Mouse (Mus musculus) left cerebral cortex, adult 9 months (tissue): Measurements from ENCODE around the gene Slc7a11.

ENCODE experiments used
- DNase-seq, 2 experiments: peaks; one replicate each; pipeline ENCODE4 v3.0.0; 2022; ENCODE audit warnings: low spot score in 2 of 2

Slc7a11 gene

DNA sequence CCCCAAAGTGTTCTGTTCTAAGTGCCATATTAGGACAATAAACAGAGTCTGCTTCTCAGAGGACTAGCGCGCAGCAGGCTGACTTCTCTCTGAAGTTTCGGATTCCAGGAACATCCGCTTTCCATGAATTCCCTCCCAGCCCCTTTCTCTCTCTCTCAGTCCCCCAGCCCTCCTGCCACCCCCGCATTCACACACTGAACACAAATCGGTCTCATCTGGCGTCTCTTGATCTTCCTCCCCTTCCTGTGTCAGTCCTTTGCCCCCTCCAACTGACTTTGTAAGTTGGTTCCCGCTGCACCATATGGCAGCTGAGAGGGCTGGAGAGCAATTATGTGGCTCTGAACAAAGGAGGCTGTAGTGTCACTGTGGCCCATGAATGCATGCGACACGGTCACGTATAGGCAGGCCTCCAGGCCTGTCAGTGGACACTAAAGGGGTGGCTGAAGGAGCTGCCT lies 577.3 kb downstream of the Slc7a11 start:
- no peak for DNase-seq

GRCm38 (mm10) chr3:49856797-49857196 lies 586.6 kb downstream of the Slc7a11 start:
- no peak for DNase-seq

- DNase-seq: no peak
These were observed 589.1 kb downstream of the Slc7a11 start for GRCm38 (mm10) chr3:49854277-49854676.

DNA sequence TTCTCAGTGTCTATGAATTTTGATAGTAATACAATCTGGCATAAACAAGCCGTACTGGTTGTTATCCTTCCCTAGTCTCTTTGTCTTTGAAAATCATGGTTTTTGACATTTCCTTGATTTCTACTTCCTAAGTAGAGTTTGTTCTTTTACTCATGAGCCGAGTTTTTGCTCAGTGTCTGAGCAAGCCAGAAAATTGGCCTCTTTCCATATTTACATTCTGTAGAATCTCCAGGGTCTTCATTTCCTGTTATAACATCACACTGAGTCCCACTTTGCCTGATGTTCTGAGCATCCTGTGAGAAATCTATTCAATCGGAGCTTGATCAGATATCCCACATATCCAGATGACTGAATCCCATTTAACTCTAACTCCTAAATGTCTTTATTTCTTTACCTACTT lies 600.4 kb downstream of the Slc7a11 start:
- no peak for DNase-seq
